Mouse (Mus musculus) heart, adult 2 months (tissue): ENCODE measurements at regions not wholly inside any gene's neighbourhood (a gene's known extent, or its start where the extent isn't known, plus 50 kb on each side); places are given as distances from the start of the nearest gene placed in this dataset.

ENCODE experiments used
- DNase-seq, 2 experiments: peaks; one replicate each; pipeline ENCODE4 v3.0.0; 2021
- H3K27ac ChIP-seq: fragments of 200-600 bp; 2 replicates; pipeline ENCODE4 v1.8.1; 2022
- H3K27me3 ChIP-seq: fragments of 200-500 bp; 2 replicates; pipeline ENCODE4 v1.6.1; 2012; ENCODE audit warnings: mild to moderate bottlenecking, low read length, inconsistent platforms, mixed read lengths; ENCODE audit not compliant: control insufficient read depth, insufficient read depth
- H3K36me3 ChIP-seq: fragments of 200-500 bp; 2 replicates; pipeline ENCODE4 v1.6.1; 2012; ENCODE audit warnings: low read length, inconsistent platforms; ENCODE audit not compliant: control insufficient read depth, insufficient read depth
- H3K4me1 ChIP-seq: fragments of 200-500 bp; 2 replicates; pipeline ENCODE4 v1.6.1; 2011; ENCODE audit warnings: low read length; ENCODE audit not compliant: control insufficient read depth, insufficient read depth
- H3K4me3 ChIP-seq: fragments of 200-600 bp; 2 replicates; pipeline ENCODE4 v1.8.1; 2022
- H3K79me2 ChIP-seq: fragments of 200-500 bp; replicated peaks from 2 replicates; pipeline ENCODE4 v1.6.1; 2012; ENCODE audit warnings: mild to moderate bottlenecking, inconsistent platforms, low read length, moderate library complexity, mixed read lengths; ENCODE audit not compliant: control insufficient read depth, insufficient read depth
- H3K9ac ChIP-seq: fragments of 200-500 bp; 2 replicates; pipeline ENCODE4 v1.6.1; 2012; ENCODE audit warnings: low read depth, mild to moderate bottlenecking, control low read depth, inconsistent platforms, low read length, mixed read lengths
- CTCF ChIP-seq: fragments of 200-600 bp; IDR thresholded peaks from 2 replicates; pipeline ENCODE4 v1.8.1; 2022; ENCODE audit warnings: antibody characterized with exemption, mild to moderate bottlenecking, moderate library complexity
- EP300 ChIP-seq: fragments of 200-500 bp; IDR thresholded peaks from 2 replicates; pipeline ENCODE4 v1.6.1; 2011; ENCODE audit warnings: low read depth, low read length, control low read depth; ENCODE audit not compliant: insufficient read depth
- POLR2A ChIP-seq: fragments of 200-500 bp; IDR thresholded peaks from 2 replicates; pipeline ENCODE4 v1.6.1; 2011; ENCODE audit warnings: mild to moderate bottlenecking, low read depth, low read length, control low read depth; ENCODE audit not compliant: insufficient read depth
- WGBS: fragments of 180-500 bp; shearing (Covaris S2); methylation state at CpG from one replicate; pipeline ENCODE4 v1.1.7; 2018; 5-methylcytosine and 5-hydroxymethylcytosine counted together
- intact Hi-C: fragments of 180-260 bp; cut with DNase I; formaldehyde crosslinking; loops from one replicate; pipeline ENCODE4 v1.15.1; 2025

DNA sequence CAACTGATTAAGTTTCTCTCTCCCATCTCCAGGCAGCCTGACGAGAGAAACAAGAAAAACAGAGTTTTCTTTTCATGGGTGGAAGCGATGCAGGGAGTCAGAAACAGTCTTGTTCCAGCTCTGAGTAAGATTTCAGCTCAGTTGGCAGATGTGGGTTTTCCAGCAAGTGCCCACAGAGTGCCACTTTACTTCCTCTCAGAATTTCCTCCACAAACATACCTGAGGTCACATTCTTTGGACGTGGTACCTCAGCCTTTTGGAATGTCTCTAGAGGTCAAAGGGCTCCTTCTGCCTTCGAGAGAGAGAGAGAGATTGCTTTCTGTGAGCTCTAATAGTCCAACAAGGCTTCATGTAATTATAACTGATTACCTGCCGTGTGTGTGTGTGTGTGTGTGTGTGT, 172.0 kb downstream of the Bcl2l11 start:
- 84% methylated on average over 5 of the region's 5 CpGs for WGBS
- Histone ChIP-seq H3K27me3 (no peaks in the 10 kb centered on the region), H3K4me1 (no peaks in the 10 kb centered on the region; the same call in 1 of the 2 replicates), H3K4me3 (no peak overlapping the region), H3K27ac (no peak overlapping the region), H3K9ac (no peak overlapping the region), H3K36me3 (no peaks in the 10 kb centered on the region), H3K79me2 (no peaks in the 10 kb centered on the region)
- intact Hi-C loops: no loop called here
- no peak for DNase-seq
- TF ChIP-seq CTCF (no peak), POLR2A (no peak), EP300 (no peak)

DNA sequence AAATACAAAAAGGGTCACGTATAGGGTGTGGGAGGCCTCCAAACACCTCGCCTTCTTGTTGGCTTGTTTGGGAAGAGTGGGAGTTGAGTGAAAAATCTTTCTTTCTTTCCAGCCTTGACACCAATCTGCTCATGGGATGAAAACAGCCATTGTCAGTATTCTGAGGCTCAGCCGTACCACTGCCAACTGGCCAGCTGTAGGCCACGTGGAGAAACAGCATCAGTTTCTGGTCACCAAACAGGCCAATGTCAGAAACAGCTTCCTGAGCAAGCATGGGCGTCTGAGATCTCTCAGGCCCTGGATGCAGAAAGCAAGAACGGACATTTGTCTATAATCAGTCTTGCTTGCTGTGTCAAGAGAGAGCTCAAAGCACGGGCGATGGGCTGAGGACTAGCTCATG, 173.2 kb downstream of the Bcl2l11 start:
- 81% methylated on average over 8 of the region's 8 CpGs for WGBS
- Histone ChIP-seq H3K36me3 (no peaks in the 10 kb centered on the region), H3K4me1 (no peaks in the 10 kb centered on the region; the same call in 1 of the 2 replicates), H3K9ac (no peak overlapping the region), H3K4me3 (no peak overlapping the region), H3K27ac (no peak overlapping the region), H3K27me3 (no peaks in the 10 kb centered on the region), H3K79me2 (no peaks in the 10 kb centered on the region)
- no peak for TF ChIP-seq POLR2A
- no peak for TF ChIP-seq EP300
- TF ChIP-seq CTCF: no peak
- DNase-seq: peak in 1 of 2 experiments; percentile 46
- intact Hi-C loops: no loop called here

DNA sequence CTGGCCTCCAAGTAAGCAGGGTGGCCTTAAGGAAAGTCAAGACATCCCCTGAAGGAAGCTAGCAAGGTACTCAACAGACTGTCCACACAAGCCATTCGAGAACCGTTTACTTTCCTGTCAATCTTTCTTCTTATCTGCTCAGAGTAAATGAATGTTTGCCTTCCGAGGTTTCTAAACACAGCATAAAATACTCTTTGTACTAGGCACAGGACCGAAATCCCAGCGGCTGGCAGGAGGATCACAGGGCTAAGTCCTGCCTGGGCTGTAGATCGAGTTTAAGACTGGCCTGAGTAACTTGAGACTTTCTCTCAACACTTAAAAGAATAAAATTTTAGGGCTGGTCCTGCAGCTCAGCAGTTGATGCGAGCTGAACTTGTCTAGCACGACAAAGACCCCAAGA, 175.9 kb downstream of the Bcl2l11 start:
- 66% methylated on average over 8 of the region's 8 CpGs for WGBS
- Histone ChIP-seq H3K79me2 (no peaks in the 10 kb centered on the region), H3K36me3 (no peaks in the 10 kb centered on the region), H3K27ac (no peak overlapping the region), H3K9ac (no peak overlapping the region), H3K4me3 (no peak overlapping the region), H3K27me3 (no peaks in the 10 kb centered on the region), H3K4me1 (no peaks in the 10 kb centered on the region; the same call in 1 of the 2 replicates)
- no peak for DNase-seq
- intact Hi-C loops: no loop called here
- TF ChIP-seq EP300 (no peak), POLR2A (no peak), CTCF (no peak)

DNA sequence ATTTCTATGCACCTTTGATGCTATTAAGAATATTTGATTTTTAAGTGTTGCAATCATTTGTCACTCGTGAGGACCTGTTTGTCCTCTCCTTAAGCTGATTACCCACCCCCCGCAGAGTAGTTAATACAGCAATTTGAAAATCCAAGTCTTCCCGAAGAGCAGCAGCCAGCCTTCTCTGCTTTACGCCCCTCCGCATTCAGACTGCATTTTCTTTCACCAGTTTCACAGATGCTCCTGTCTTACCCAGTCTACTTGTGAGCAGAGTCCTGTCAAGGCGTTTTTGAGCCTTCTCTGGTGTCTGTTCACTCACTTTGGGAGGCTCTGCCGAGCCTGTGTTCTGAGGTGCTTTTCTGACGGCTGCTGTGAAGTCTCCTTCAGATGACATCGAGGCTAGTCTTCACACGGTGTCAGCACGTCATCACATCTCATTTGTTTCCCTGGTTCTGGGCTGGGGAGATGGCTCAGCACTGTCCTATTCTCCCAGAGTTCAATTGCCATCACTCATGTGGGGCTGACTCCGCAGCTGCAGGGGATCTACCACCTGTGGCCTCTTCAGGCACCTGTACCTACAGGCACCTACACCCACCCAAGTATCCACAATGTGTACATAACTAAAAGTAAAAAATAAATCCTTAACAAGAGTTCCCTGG, 178.3 kb downstream of the Bcl2l11 start:
- Histone ChIP-seq H3K27ac (no peak overlapping the region), H3K4me1 (no peaks in the 10 kb centered on the region), H3K79me2 (no peaks in the 10 kb centered on the region), H3K4me3 (no peak overlapping the region), H3K36me3 (no peaks in the 10 kb centered on the region), H3K27me3 (no peaks in the 10 kb centered on the region), H3K9ac (no peak overlapping the region)
- intact Hi-C loops: no loop called here
- TF ChIP-seq EP300 (no peak), CTCF (no peak), POLR2A (no peak)
- WGBS: 79% methylated on average over 12 of the region's 12 CpGs
- DNase-seq: no peak

DNA sequence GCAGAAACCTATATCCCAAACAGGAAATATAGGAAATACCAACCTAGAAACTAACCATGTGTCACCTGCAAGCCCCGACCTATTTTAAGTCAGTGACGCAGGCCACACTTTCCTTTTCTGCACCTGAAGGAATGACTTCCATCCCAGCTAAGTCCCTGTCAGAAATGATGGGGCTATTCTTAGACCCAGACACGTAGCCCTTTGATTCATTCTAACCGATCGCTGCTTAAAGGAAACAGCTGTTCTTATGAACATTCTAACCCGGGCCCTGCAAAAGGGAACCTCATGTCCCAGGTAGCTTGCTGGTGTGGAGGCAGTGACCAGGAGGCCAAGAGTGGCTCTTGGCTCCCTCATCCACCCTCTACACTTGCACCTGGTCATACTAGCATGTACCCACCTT, 180.9 kb downstream of the Bcl2l11 start:
- no peak overlapping the region for H3K4me3 ChIP-seq
- TF ChIP-seq CTCF: no peak
- H3K36me3 ChIP-seq: no peaks in the 10 kb centered on the region; the same call in 1 of the 2 replicates
- no peaks in the 10 kb centered on the region for H3K79me2 ChIP-seq
- no peak overlapping the region for H3K27ac ChIP-seq
- H3K9ac ChIP-seq: no peak overlapping the region
- H3K27me3 ChIP-seq: no peaks in the 10 kb centered on the region
- 42% methylated on average over 6 of the region's 6 CpGs for WGBS
- intact Hi-C loops: no loop called here
- peaks cover 4% of the 10 kb centered on the region for H3K4me1 ChIP-seq
- no peak for DNase-seq

DNA sequence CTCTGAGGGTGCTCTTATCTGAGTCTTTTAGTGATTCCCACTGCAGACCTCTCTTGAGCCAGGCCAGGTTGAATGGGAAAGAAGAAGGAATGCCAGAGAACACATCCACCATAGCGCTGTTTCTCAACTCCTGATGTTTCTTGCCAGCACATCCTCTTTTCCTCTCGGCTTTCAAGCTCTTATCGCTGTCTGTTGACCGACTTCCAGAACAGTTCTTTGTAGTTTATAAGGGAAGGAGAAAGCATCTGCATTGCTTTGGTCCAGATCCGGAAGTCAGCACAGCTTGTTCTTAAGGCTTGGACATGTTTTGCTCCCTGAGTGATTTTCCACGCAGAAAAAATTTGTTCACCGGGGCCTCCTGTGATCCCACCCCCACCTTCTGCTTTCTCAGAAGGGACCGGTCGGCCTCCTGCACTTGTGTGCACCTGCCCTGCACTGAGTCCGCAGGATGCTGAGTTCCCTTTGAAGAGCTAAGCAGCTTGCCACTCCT, 183.7 kb downstream of the Bcl2l11 start:
- Histone ChIP-seq H3K27me3 (no peaks in the 10 kb centered on the region), H3K27ac (peak overlapping the region; percentile 63), H3K79me2 (no peaks in the 10 kb centered on the region), H3K4me3 (peak overlapping the region; percentile 6; the same call in 1 of the 2 replicates), H3K36me3 (peaks cover 2% of the 10 kb centered on the region; the same call in 1 of the 2 replicates), H3K4me1 (peaks cover 15% of the 10 kb centered on the region), H3K9ac (peak overlapping the region; percentile 19; the same call in 1 of the 2 replicates)
- WGBS: 9% methylated on average over 10 of the region's 10 CpGs
- DNase-seq: peak in 1 of 2 experiments; percentile 48
- intact Hi-C loops: loop anchor here (1.0 to 5.0 kb wide), 4 partner anchors 24 to 122 kb away; no protein-coding TSS in a partner anchor
- TF ChIP-seq CTCF (no peak), EP300 (no peak), POLR2A (no peak)
